Mouse (Mus musculus) stomach, postnatal 0 days (tissue): ENCODE data around the gene Patj.

Experiments
- CTCF ChIP-seq: IDR thresholded peaks from 2 replicates; pipeline ENCODE4 v1.5.1; 2016; ENCODE audit warnings: antibody characterized with exemption, low read depth, mild to moderate bottlenecking, moderate library complexity
- EP300 ChIP-seq: optimal IDR thresholded peaks from 2 replicates; pipeline ENCODE3; 2016; ENCODE audit warnings: antibody characterized with exemption

DNA sequence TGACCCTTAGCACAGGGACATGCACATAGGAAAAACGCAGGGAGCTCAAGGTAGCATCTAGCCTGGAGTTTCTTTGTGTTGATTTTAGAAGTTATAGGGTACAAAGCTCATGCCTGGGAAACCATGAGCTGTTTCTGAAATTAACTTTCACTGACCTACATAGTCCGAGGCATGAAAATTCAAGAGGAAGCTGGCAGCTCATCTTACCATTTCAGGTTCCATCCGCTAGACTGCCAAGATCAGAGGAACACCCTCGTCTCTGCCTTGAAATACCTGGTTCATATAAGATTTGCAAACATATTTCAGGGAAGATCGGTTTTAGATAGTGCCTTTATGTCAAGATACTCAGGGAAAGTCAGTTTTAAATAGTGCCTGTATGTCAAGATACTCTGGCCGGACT is 232.7 kb downstream of the Patj start:
- TF ChIP-seq EP300, result no peak
- no peak for TF ChIP-seq CTCF
